Mouse (Mus musculus): ENCODE measurements around the gene Lrrc56. TPM values are rescaled to one million over a fixed set of nuclear protein-coding genes. Genes with fewer than 3 reads are reported as not detected.
A peak's percentile ranks its signal among the peaks of the same experiment; 100 is the strongest.

The Lrrc56 gene
- total and polyA plus RNA-seq, 2 experiments from 2014 or later = 7.2 to 19.7 TPM

DNA sequence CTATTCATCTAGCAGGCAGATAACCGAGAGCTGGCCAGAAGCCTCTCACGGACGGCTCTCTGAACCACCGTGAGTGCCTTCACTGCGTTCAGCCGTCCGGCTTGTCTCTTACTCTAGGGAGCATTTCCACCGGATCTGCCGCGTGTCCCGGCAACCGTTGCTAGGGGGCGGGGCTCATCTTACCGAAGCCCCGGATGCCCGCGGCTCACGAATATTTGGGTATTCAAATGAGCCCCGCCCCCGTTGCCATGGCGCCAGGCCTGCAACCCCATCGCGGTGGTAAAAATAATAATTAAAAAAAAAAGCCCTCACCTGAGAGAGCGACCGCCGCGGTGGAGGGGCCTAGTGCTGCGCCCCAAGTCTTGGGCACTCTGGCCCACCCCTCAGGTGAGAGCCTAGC lies 873 bp downstream of the Lrrc56 start:
- Histone ChIP-seq H3K4me3 (ENCODE audit: low read length) (peak overlapping the region; percentile 73), H3K9me3 (ENCODE audit: low read length) (no peaks in the 10 kb centered on the region), H3K9ac (replicated peaks; ENCODE audit: low read length) (peak overlapping the region; percentile 90; the same call in 1 of the 2 replicates), H3K4me2 (ENCODE audit: low read depth, low read length) (peak overlapping the region; percentile 90), H3K27me3 (ENCODE audit: insufficient read depth, low read length) (no peaks in the 10 kb centered on the region), H3K36me3 (ENCODE audit: insufficient read depth, low read length) (peaks cover 13% of the 10 kb centered on the region), H3K27ac (peak overlapping the region; percentile 57; the same call in 1 of the 2 replicates), H3K4me1 (ENCODE audit: insufficient read depth, low read length) (peaks cover 10% of the 10 kb centered on the region)
- ATAC-seq (peak; percentile 52), DNase-seq (ENCODE audit: low spot score) (peak; percentile 95)
- TF ChIP-seq CTCF (IDR thresholded peaks at IDR 0.05; ENCODE audit: low read depth) = no peak
- 1% methylated on average over 28 of the region's 28 CpGs for WGBS

DNA sequence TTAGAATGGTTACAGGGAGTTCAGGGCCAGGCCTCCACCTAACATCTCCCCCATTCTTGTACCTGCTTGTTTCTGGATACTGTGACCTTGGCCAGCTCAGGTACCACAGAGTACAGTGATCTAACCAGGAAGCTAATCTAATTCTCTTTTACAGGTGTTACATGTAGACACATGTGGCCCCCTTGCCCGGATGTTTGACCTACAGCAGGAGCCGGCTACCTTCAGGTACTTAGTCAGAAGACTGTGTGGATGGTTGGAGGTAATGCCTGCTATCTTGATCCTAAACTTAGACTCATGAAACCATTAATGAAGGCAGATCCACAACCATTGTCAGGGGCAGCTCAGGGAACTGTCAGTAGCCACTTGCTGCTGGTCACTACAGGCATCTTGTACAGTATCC lies 1.8 kb downstream of the Lrrc56 start:
- Histone ChIP-seq H3K4me2 (ENCODE audit: low read depth, low read length) (no peak overlapping the region), H3K27me3 (ENCODE audit: insufficient read depth, low read length) (no peaks in the 10 kb centered on the region), H3K4me1 (ENCODE audit: insufficient read depth, low read length) (peaks cover 10% of the 10 kb centered on the region), H3K27ac (no peak overlapping the region), H3K9me3 (ENCODE audit: low read length) (no peaks in the 10 kb centered on the region), H3K36me3 (ENCODE audit: insufficient read depth, low read length) (peaks cover 4% of the 10 kb centered on the region), H3K4me3 (ENCODE audit: low read length) (no peak overlapping the region), H3K9ac (replicated peaks; ENCODE audit: low read length) (no peak overlapping the region)
- no peak for DNase-seq (ENCODE audit: low spot score)
- ATAC-seq = no peak
- 90% methylated on average over 2 of the region's 2 CpGs for WGBS
- no peak for TF ChIP-seq CTCF (IDR thresholded peaks at IDR 0.05; ENCODE audit: low read depth)

DNA sequence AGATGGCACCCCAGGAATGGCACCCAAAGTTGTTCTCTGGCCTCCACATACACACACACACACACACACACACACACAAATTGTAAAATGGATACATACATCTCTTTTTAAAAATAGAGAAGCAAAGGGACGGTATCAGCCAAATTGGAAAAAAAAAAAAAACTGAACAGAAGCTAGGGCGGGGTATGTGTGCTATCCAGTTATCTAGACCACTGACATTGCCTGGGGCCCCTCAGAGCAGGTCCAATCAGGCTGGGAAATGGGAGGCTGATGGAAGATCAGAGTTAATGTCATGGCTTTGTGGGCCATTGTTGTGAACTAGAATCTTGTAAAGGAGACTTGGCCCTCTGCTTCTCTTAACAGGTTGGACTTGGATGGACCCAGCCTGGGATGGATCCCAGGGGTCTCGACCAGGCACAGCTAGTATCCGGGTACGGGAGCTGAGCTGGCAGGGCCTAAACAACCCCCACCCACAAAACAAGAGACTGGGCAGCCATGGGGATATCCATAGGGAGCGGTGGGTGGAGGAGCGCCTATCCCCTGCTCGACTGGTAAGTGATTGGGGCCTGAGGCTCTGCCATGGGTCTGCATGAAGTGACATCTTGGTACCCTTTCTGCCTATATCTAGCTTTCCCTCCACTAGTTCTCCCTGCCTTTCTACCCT lies 2.8 kb downstream of the Lrrc56 start:
- Histone ChIP-seq H3K36me3 (ENCODE audit: insufficient read depth, low read length) (no peaks in the 10 kb centered on the region; the same call in 1 of the 2 replicates), H3K27ac (no peak overlapping the region), H3K9ac (replicated peaks; ENCODE audit: low read length) (no peak overlapping the region), H3K4me1 (ENCODE audit: insufficient read depth, low read length) (peaks cover 10% of the 10 kb centered on the region), H3K4me3 (ENCODE audit: low read length) (no peak overlapping the region), H3K9me3 (ENCODE audit: low read length) (no peaks in the 10 kb centered on the region), H3K27me3 (ENCODE audit: insufficient read depth, low read length) (no peaks in the 10 kb centered on the region), H3K4me2 (ENCODE audit: low read depth, low read length) (no peak overlapping the region)
- no peak for TF ChIP-seq CTCF (IDR thresholded peaks at IDR 0.05; ENCODE audit: low read depth)
- ATAC-seq = no peak
- DNase-seq (ENCODE audit: low spot score) = no peak
- 91% methylated on average over 8 of the region's 8 CpGs for WGBS

DNA sequence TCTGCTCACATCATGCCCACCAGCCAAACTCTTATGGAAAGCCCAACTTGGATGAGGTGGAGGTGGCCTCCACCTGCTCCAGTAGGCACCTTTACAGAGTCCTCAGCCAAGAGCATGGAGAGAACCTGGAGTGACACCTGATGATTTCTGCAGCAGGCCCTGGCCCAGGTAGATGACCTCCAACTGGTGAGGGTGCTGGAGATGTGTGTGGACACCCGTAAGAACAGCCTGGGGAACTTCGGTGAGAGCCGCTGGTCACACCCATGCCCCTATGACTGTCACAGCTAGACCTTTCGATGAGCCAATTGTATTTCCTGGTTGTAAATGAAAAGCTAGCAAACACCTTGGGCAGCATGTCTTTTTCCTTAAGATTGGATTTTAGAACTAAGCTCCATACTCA lies 4.2 kb downstream of the Lrrc56 start:
- Histone ChIP-seq H3K27ac (no peak overlapping the region), H3K36me3 (ENCODE audit: insufficient read depth, low read length) (no peaks in the 10 kb centered on the region), H3K4me1 (ENCODE audit: insufficient read depth, low read length) (no peaks in the 10 kb centered on the region; the same call in 1 of the 2 replicates), H3K9me3 (ENCODE audit: low read length) (no peaks in the 10 kb centered on the region), H3K4me2 (ENCODE audit: low read depth, low read length) (no peak overlapping the region), H3K9ac (replicated peaks; ENCODE audit: low read length) (no peak overlapping the region), H3K27me3 (ENCODE audit: insufficient read depth, low read length) (no peaks in the 10 kb centered on the region), H3K4me3 (ENCODE audit: low read length) (no peak overlapping the region)
- 98% methylated on average over 4 of the region's 4 CpGs for WGBS
- no peak for TF ChIP-seq CTCF (IDR thresholded peaks at IDR 0.05; ENCODE audit: low read depth)
- DNase-seq (ENCODE audit: low spot score) (no peak), ATAC-seq (no peak)

DNA sequence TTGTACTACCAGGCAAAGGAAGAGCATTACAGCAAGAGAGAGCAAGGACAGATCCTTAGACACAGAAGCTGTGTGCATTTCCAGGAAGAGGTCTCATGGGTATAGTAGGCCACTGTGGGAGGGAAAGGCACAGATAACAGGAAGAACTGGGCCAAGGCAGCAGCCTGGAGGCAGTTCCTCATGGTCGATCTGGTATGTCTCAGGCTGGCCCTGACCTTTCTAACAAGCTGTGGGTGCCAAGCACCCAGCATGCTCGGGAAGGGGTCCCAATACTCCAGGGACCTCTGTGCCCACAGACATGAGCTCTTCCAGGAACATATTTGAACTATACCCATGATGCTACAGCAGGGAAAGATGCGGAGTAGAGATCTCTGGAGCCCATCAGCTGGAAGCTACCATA lies 10.6 kb downstream of the Lrrc56 start:
- no peak for ATAC-seq
- WGBS = 75% methylated on average over 3 of the region's 3 CpGs
- DNase-seq (ENCODE audit: low spot score) = no peak

DNA sequence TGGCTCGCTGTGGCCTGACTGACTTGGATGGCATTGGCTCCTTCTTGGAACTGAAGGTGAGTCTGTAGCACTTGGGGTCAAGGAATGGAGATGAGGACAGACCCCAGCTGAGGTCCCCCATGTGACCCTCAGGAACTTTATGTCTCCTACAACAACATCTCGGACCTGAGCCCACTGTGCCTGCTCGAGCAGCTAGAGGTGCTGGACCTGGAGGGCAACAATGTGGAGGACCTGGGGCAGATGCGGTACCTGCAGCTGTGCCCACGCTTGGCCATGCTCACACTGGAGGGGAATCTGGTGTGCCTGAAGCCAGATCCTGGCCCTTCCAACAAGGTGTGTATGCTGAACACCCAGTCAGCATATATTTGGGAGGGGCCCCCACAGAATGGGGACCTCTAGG lies 11.5 kb downstream of the Lrrc56 start:
- 92% methylated on average over 5 of the region's 5 CpGs for WGBS
- Histone ChIP-seq H3K4me1 (ENCODE audit: insufficient read depth, low read length) (no peaks in the 10 kb centered on the region), H3K9ac (replicated peaks; ENCODE audit: low read length) (no peak overlapping the region), H3K9me3 (ENCODE audit: low read length) (no peaks in the 10 kb centered on the region), H3K4me2 (ENCODE audit: low read depth, low read length) (no peak overlapping the region), H3K27me3 (ENCODE audit: insufficient read depth, low read length) (no peaks in the 10 kb centered on the region), H3K4me3 (ENCODE audit: low read length) (no peak overlapping the region), H3K27ac (no peak overlapping the region), H3K36me3 (ENCODE audit: insufficient read depth, low read length) (no peaks in the 10 kb centered on the region)
- TF ChIP-seq CTCF (IDR thresholded peaks at IDR 0.05; ENCODE audit: low read depth) = no peak
- DNase-seq (ENCODE audit: low spot score) (no peak), ATAC-seq (no peak)

More for the DNA sequence above, 10.6 kb downstream of the Lrrc56 start:
- Histone ChIP-seq H3K27ac (no peak overlapping the region), H3K9me3 (ENCODE audit: low read length) (no peaks in the 10 kb centered on the region), H3K4me3 (ENCODE audit: low read length) (no peak overlapping the region), H3K4me1 (ENCODE audit: insufficient read depth, low read length) (no peaks in the 10 kb centered on the region), H3K36me3 (ENCODE audit: insufficient read depth, low read length) (no peaks in the 10 kb centered on the region), H3K4me2 (ENCODE audit: low read depth, low read length) (no peak overlapping the region), H3K27me3 (ENCODE audit: insufficient read depth, low read length) (no peaks in the 10 kb centered on the region), H3K9ac (replicated peaks; ENCODE audit: low read length) (no peak overlapping the region)
- no peak for TF ChIP-seq CTCF (IDR thresholded peaks at IDR 0.05; ENCODE audit: low read depth)

DNA sequence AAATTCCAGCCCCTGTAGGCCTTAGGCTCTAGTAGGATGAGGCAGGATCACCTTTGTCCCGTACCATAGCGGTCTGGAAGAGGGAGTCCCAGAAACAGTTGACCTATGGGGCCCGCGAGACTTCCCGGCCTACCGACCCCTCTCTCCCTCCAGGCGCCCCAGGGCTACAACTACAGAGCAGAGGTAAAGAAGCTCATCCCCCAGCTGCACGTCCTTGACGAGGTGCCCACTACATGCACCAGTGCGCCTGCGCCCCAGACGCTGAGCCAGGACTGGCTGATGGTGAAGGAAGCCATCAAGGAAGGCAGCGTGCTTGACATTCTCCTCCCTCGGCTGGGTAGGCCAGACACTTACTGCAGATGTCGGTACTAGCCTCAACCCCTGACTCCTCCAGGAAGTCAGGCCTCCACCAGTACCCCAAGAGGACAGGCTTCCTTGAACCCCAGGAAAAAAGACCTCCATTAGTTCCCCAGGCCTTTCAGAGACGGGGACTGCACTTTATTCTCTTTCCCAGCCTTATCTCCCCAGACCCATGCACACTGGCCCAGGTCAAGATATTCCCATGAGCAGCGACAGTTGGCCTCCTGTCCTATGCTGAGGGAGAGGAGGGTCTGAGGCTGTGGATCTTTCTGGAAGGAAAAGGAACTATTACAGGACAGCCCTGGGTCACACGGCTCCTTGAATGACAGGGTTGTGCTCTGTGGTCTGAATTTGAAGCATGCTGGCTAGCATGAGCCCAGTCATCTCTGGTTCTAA lies 12.4 kb downstream of the Lrrc56 start:
- Histone ChIP-seq H3K9me3 (ENCODE audit: low read length) (no peaks in the 10 kb centered on the region), H3K4me3 (ENCODE audit: low read length) (no peak overlapping the region), H3K36me3 (ENCODE audit: insufficient read depth, low read length) (no peaks in the 10 kb centered on the region), H3K9ac (replicated peaks; ENCODE audit: low read length) (no peak overlapping the region), H3K27ac (no peak overlapping the region), H3K4me2 (ENCODE audit: low read depth, low read length) (no peak overlapping the region), H3K4me1 (ENCODE audit: insufficient read depth, low read length) (no peaks in the 10 kb centered on the region), H3K27me3 (ENCODE audit: insufficient read depth, low read length) (no peaks in the 10 kb centered on the region)
- DNase-seq (ENCODE audit: low spot score) (no peak), ATAC-seq (no peak)
- TF ChIP-seq CTCF (IDR thresholded peaks at IDR 0.05; ENCODE audit: low read depth) = no peak
- 92% methylated on average over 18 of the region's 18 CpGs for WGBS
